Comparison of ENCODE assay signal across 8 mouse cellular contexts in genomic region chr11:78750885-78751842, GRCm38 (mm10). TPM values are rescaled to one million over a fixed set of nuclear protein-coding genes. Genes with fewer than 3 reads are reported as not detected.
DNase-seq lines count a peak whose midpoint lies in the region; ATAC-seq and TF ChIP-seq lines count a peak whose summit lies in the region.

TSS of gene Ccnq (minus strand) at chr11:78751729.

- no peak for TF ChIP-seq CTCF in C2C12 (IDR thresholded peaks at IDR 0.05; ENCODE audit: control insufficient read depth, insufficient read depth, insufficient read length)
- no peak for TF ChIP-seq CTCF in bone marrow, adult 2 months (IDR thresholded peaks at IDR 0.05; ENCODE audit: control insufficient read depth, insufficient read depth, low read length)
- TF ChIP-seq CTCF in liver, adult 2 months (IDR thresholded peaks at IDR 0.05; ENCODE audit: low read depth, low read length): no peak

- H3K36me3 ChIP-seq in C2C12 (ENCODE audit: control insufficient read depth, insufficient read depth): peaks cover 15% of the 10 kb centered on the region
- H3K36me3 ChIP-seq in embryonic facial prominence, embryonic 15.5 days: peaks cover 16% of the 10 kb centered on the region
- no peaks in the 10 kb centered on the region for H3K36me3 ChIP-seq in liver, adult 2 months (ENCODE audit: control insufficient read depth, insufficient read depth, low read length)

- DNase-seq in heart, adult 8-10 months (ENCODE audit: low spot score): peak; percentile 53
- peak; percentile 60 to 73 for DNase-seq in kidney, adult 8-10 months
- peak; percentile 78 for DNase-seq in liver, adult 2 months (ENCODE audit: extremely low read depth, low read depth, low spot score)
- peak; percentile 71 to 73 for DNase-seq in spleen, postnatal 36 days (ENCODE audit: low spot score in 2 of 2)

- H3K4me2 ChIP-seq in embryonic facial prominence, embryonic 15.5 days (replicated peaks): peak within 1 kb of the TSS; percentile 75

- peaks cover 2% of the 10 kb centered on the region for H3K4me1 ChIP-seq in bone marrow, adult 2 months (ENCODE audit: control insufficient read depth, insufficient read depth, low read length)
- H3K4me1 ChIP-seq in embryonic facial prominence, embryonic 15.5 days: peaks cover 7% of the 10 kb centered on the region
- peaks cover 8% of the 10 kb centered on the region for H3K4me1 ChIP-seq in liver, adult 2 months (ENCODE audit: control insufficient read depth, insufficient read depth, low read length)

- H3ac ChIP-seq in C2C12 (ENCODE audit: control insufficient read depth, insufficient read length, low read depth): peak within 1 kb of the TSS; percentile 81

- H3K79me2 ChIP-seq in C2C12 (ENCODE audit: control insufficient read depth, insufficient read depth): peaks cover 21% of the 10 kb centered on the region
- H3K79me2 ChIP-seq in liver, adult 2 months (ENCODE audit: control insufficient read depth, insufficient read depth, low read length): no peaks in the 10 kb centered on the region

- ATAC-seq in embryonic facial prominence, embryonic 15.5 days (ENCODE audit: insufficient number of reproducible peaks, low FRiP score, low TSS enrichment, low read depth): peak; percentile 86
- ATAC-seq in monocyte, adult 5-6 weeks (replicated peaks; ENCODE audit: insufficient number of reproducible peaks, low FRiP score, low TSS enrichment, poor library complexity, severe bottlenecking): peak; percentile 62

- 10% methylated on average over 59 of the region's 59 CpGs for WGBS in bone marrow, adult 2 months
- 8% methylated on average over 59 of the region's 59 CpGs for WGBS in embryonic facial prominence, embryonic 15.5 days
- 8% methylated on average over 59 of the region's 59 CpGs for WGBS in liver, adult 2 months

- no peaks in the 10 kb centered on the region for H3K9me3 ChIP-seq in embryonic facial prominence, embryonic 15.5 days (replicated peaks)

- peak within 1 kb of the TSS; percentile 58 for H3K9ac ChIP-seq in embryonic facial prominence, embryonic 15.5 days
- peak within 1 kb of the TSS; percentile 72 for H3K9ac ChIP-seq in liver, adult 2 months (ENCODE audit: low read depth, low read length)

- no peaks in the 10 kb centered on the region for H3K27me3 ChIP-seq in C2C12 (ENCODE audit: control insufficient read depth, insufficient read depth, insufficient read length)
- no peaks in the 10 kb centered on the region for H3K27me3 ChIP-seq in embryonic facial prominence, embryonic 15.5 days
- H3K27me3 ChIP-seq in liver, adult 2 months (ENCODE audit: control insufficient read depth, insufficient read depth, low read length): no peaks in the 10 kb centered on the region

- peaks cover 8% of the 10 kb centered on the region for H3K79me3 ChIP-seq in C2C12 (ENCODE audit: low read depth)

- peak within 1 kb of the TSS; percentile 21; the same call in 1 of the 2 replicates for H3K27ac ChIP-seq in bone marrow, adult 2 months (ENCODE audit: control insufficient read depth, insufficient read depth, low read depth, low read length, poor library complexity)
- peak within 1 kb of the TSS; percentile 85 for H3K27ac ChIP-seq in embryonic facial prominence, embryonic 15.5 days (replicated peaks)
- H3K27ac ChIP-seq in liver, adult 2 months (replicated peaks; ENCODE audit: insufficient read depth, low read depth, low read length): peak within 1 kb of the TSS; percentile 49

- TF ChIP-seq POLR2A in bone marrow, adult 2 months (IDR thresholded peaks at IDR 0.05; ENCODE audit: borderline replicate concordance, control insufficient read depth, low read depth, low read length): peak; percentile 82; the same call in 1 of the 2 replicates
- TF ChIP-seq POLR2A in liver, adult 2 months (IDR thresholded peaks at IDR 0.05; ENCODE audit: extremely low read depth, insufficient read depth, low read length): 0 out of 2 replicates have a peak, but pooled peaks have one; percentile 54

- peak within 1 kb of the TSS; percentile 77 for H3K4me3 ChIP-seq in C2C12 (ENCODE audit: insufficient read depth, poor library complexity, severe bottlenecking)
- H3K4me3 ChIP-seq in bone marrow, adult 2 months (replicated peaks; ENCODE audit: control insufficient read depth, low read depth, low read length): peak within 1 kb of the TSS; percentile 83
- peak within 1 kb of the TSS; percentile 67 for H3K4me3 ChIP-seq in embryonic facial prominence, embryonic 15.5 days (replicated peaks)
- peak within 1 kb of the TSS; percentile 65 for H3K4me3 ChIP-seq in liver, adult 2 months (ENCODE audit: insufficient read depth, low read depth, low read length)

TF ChIP-seq in C2C12, 6 proteins besides CTCF, POLR2A, EP300 and RAD21:
- TF ChIP-seq MAX (IDR thresholded peaks at IDR 0.05): peak; percentile 49
- no peak for TF ChIP-seq FOSL1 (IDR thresholded peaks at IDR 0.05; ENCODE audit: insufficient read depth, low read length, poor library complexity, severe bottlenecking)

RNA-seq across cellular contexts. Expression of gene Ccnq, which starts in this region (rescaled TPM):
- polyA plus RNA-seq in C2C12 (2012; fragmentation: generic; extraction: Trizol): 29.8 TPM
- 11.2 and 11.7 TPM in 2 replicates for polyA plus RNA-seq in bone marrow, adult 2 months (2011; ENCODE audit: insufficient read depth, insufficient read length, low replicate concordance, missing spikeins)
- polyA plus RNA-seq in embryonic facial prominence, embryonic 15.5 days (2015; fragmentation: Nextera tagmentation; extraction: Ambion mirVana): 39.8 and 41.9 TPM in 2 replicates
- 10 to 100 TPM; 18.2 to 20.6 (median 18.8) TPM for total RNA-seq in heart, adult 8-10 months (2022)
- 13.4 and 14.1 TPM in 2 replicates for total RNA-seq in liver, adult 2 months (2014; rRNA removed)
- polyA plus RNA-seq in liver, adult 2 months (2012; rRNA removed): 23.4 and 27.9 TPM in 2 replicates
- 12.4 to 22.2 TPM (median 16.4 TPM) in 3 replicates for total RNA-seq in monocyte, adult 5-6 weeks (2017)

Comparison
In these comparisons a context has a peak if more than half of its experiments do, and no peak if none do; other contexts are left out.
1. Peak in every context shown above with its lines: DNase-seq, ATAC-seq, H3K4me3 ChIP-seq and H3K27ac ChIP-seq.
2. H3K27ac ChIP-seq: peak in every context shown above with its lines; median percentile 85 in embryonic facial prominence, embryonic 15.5 days; 49 in liver, adult 2 months; 21 in bone marrow, adult 2 months.